8 mouse cellular contexts compared by ENCODE assay signal in genomic region chr7:114317389-114317792, GRCm38 (mm10). TPM values are rescaled to one million over a fixed set of nuclear protein-coding genes. Genes with fewer than 3 reads are reported as not detected.
DNase-seq lines count a peak whose midpoint lies in the region; ATAC-seq lines count a peak whose summit lies in the region.

No protein-coding gene starts in this region.

- peaks cover 10% of the 10 kb centered on the region; the same call in 1 of the 2 replicates for H3K27me3 ChIP-seq in forebrain, embryonic 15.5 days
- H3K27me3 ChIP-seq in forebrain, embryonic 13.5 days = peaks cover 41% of the 10 kb centered on the region
- no peaks in the 10 kb centered on the region for H3K27me3 ChIP-seq in kidney, embryonic 16.5 days (ENCODE audit: insufficient read depth, low read length)

- 55% methylated on average over 5 of the region's 5 CpGs for WGBS in forebrain, embryonic 15.5 days
- WGBS in forebrain, embryonic 13.5 days = 79% methylated on average over 5 of the region's 5 CpGs
- WGBS in kidney, embryonic 16.5 days = 41% methylated on average over 5 of the region's 5 CpGs

- no peak overlapping the region for H3K9ac ChIP-seq in forebrain, embryonic 15.5 days (replicated peaks)
- H3K9ac ChIP-seq in forebrain, embryonic 13.5 days = no peak overlapping the region
- H3K9ac ChIP-seq in kidney, embryonic 16.5 days (replicated peaks; ENCODE audit: low read length) = no peak overlapping the region

- no peak for ATAC-seq in forebrain, embryonic 15.5 days (replicated peaks)
- no peak for ATAC-seq in forebrain, embryonic 13.5 days
- no peak for ATAC-seq in kidney, embryonic 16.5 days (ENCODE audit: low FRiP score, low TSS enrichment)
- peak; percentile 82 for ATAC-seq in megakaryocyte, adult 5-6 weeks (ENCODE audit: poor library complexity, severe bottlenecking)

- H3K4me2 ChIP-seq in forebrain, embryonic 15.5 days (replicated peaks) = no peak overlapping the region
- no peak overlapping the region for H3K4me2 ChIP-seq in forebrain, embryonic 13.5 days
- no peak overlapping the region for H3K4me2 ChIP-seq in kidney, embryonic 16.5 days (replicated peaks; ENCODE audit: low read depth, low read length)

- intact Hi-C loops in gastrocnemius, postnatal 14 days (cut with DNase I; ENCODE audit: low total_unique reads) = no loop called here

- H3K4me3 ChIP-seq in forebrain, embryonic 15.5 days = no peak overlapping the region
- H3K4me3 ChIP-seq in forebrain, embryonic 13.5 days = no peak overlapping the region
- no peak overlapping the region for H3K4me3 ChIP-seq in kidney, embryonic 16.5 days (ENCODE audit: low read length)

- H3K27ac ChIP-seq in forebrain, embryonic 15.5 days (replicated peaks) = peak overlapping the region; percentile 58
- H3K27ac ChIP-seq in forebrain, embryonic 13.5 days = no peak overlapping the region
- H3K27ac ChIP-seq in kidney, embryonic 16.5 days (ENCODE audit: low read length) = peak overlapping the region; percentile 39; the same call in 1 of the 2 replicates

- H3K9me3 ChIP-seq in forebrain, embryonic 15.5 days = no peaks in the 10 kb centered on the region
- no peaks in the 10 kb centered on the region for H3K9me3 ChIP-seq in forebrain, embryonic 13.5 days (replicated peaks)
- no peaks in the 10 kb centered on the region for H3K9me3 ChIP-seq in kidney, embryonic 16.5 days (ENCODE audit: low read length)

- H3K36me3 ChIP-seq in forebrain, embryonic 15.5 days = no peaks in the 10 kb centered on the region
- no peaks in the 10 kb centered on the region for H3K36me3 ChIP-seq in forebrain, embryonic 13.5 days (ENCODE audit: poor library complexity, severe bottlenecking)
- H3K36me3 ChIP-seq in kidney, embryonic 16.5 days (ENCODE audit: insufficient read depth, low read length) = no peaks in the 10 kb centered on the region

- DNase-seq in ES-CJ7 (ENCODE audit: low read depth, low spot score) = peak; percentile 15
- DNase-seq in gastrocnemius, postnatal 14 days = peak; percentile 46
- DNase-seq in thymus, postnatal 10 days (ENCODE audit: low spot score in 2 of 2) = peak; percentile 80 to 84
- no peak for DNase-seq in embryo, embryonic 9.5 days (ENCODE audit: extremely low spot score)

- peaks cover 23% of the 10 kb centered on the region for H3K4me1 ChIP-seq in forebrain, embryonic 15.5 days
- peaks cover 16% of the 10 kb centered on the region for H3K4me1 ChIP-seq in forebrain, embryonic 13.5 days
- peaks cover 6% of the 10 kb centered on the region; the same call in 1 of the 2 replicates for H3K4me1 ChIP-seq in kidney, embryonic 16.5 days (ENCODE audit: insufficient read depth, low read length)

RNA-seq across cellular contexts. Expression of gene Psma1, which starts 41.5 kb away (rescaled TPM):
- 389 and 404 TPM in 2 replicates for polyA plus RNA-seq in forebrain, embryonic 15.5 days (2015; fragmentation: Nextera tagmentation; extraction: Ambion mirVana)
- 482 and 494 TPM in 2 replicates for polyA plus RNA-seq in forebrain, embryonic 13.5 days (2015; fragmentation: Nextera tagmentation; extraction: Ambion mirVana)
- total RNA-seq in gastrocnemius, postnatal 14 days (2021) = 10 to 100 TPM; 91.5 to 95.0 TPM
- 425 and 430 TPM in 2 replicates for polyA plus RNA-seq in kidney, embryonic 16.5 days (2015; fragmentation: Nextera tagmentation; extraction: Ambion mirVana)
- total RNA-seq in megakaryocyte, adult 5-6 weeks (2015) = 322 and 367 TPM in 2 replicates
- 252 and 280 TPM in 2 replicates for total RNA-seq in megakaryocyte, adult 5-6 weeks (2017)
